Mouse (Mus musculus): Measurements from ENCODE around the gene Apom.

The Apom gene

GRCm38 (mm10) chr17:35158850-35159593 lies 27.2 kb upstream of the Apom start:
- no peak for DNase-seq

- DNase-seq, result no peak
Measured at GRCm38 (mm10) chr17:35157661-35158175, 25.9 kb upstream of the Apom start.

DNA sequence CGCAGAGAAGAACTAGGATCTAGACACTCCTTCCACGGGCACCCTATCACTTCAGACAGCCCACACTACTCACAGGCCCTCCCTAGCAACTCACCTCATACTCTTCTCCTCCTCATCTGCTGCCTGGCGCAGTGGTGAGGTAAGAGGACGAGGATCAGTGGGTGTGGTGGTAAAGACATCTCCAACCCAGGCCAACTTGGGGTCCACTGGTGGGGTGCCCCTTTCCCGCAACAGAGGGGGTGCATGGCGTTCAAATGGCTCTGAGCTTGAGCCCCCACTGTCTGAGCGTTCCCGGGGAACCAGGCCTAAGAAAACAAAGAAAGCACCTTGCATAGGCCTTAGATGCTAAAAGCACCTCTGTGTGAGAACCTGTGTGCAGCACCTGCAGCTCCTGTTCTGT lies 25.4 kb upstream of the Apom start:
- DNase-seq, result peak; percentile 12

GRCm38 (mm10) chr17:35156461-35157200 lies 24.8 kb upstream of the Apom start:
- DNase-seq, result no peak

DNA sequence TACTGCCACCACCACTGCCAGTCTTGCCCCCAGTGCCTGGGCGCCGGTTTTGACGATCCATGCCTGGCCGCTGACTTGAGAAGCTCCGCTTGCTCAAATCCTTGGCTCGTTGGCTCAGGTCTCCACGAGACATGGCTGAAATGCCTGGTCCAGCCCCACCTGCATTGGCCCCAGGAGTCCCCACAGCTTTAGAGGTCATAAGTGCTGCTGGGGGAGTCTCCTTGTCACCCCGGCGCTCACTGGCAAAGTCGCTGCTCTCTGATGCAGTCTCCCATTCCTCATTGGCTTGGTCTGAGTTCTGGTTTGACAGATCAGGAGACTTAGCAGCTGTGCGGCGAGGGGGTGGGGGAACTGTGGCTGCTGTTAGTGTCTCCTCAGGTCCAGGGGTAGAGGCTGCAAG lies 23.6 kb upstream of the Apom start:
- DNase-seq, result no peak

DNA sequence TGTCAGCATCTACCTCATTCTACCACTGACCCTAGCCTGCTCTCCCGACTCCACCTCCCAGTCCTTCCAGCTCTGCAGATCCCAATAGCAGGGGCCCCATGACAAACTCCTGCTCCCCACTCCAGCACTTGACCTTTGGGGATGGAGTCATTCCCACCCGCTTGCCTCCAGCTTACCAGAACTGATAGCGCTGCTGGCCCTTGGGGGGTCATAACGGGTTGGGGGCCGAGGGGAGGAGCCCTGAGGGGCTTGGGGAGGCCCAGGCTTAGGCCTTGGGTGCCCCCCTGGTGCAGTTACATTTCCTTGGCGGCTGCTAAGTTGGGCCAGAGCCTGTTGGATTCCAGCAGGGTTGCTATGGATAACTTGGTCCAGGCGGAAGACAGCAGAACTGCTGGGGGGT lies 22.8 kb upstream of the Apom start:
- DNase-seq, result no peak

DNA sequence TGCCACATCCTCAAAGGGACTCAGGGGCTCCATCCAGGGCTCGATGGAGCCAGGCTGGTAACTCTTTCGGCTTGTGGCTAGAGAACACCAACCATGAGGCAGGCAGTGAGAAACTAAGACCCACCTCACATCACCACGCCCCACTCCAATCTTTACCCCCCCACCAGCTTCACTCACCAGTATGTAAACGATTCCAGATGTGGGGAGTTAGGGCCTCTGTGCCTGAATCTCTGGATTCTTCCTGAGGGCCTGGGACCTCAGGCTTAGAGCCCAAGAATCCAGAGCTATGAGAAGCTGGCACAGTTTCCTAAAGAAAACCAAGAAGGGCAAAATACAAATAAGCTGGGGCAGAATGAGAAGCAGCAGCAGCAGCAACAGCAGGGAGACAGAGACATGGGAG lies 22.1 kb upstream of the Apom start:
- no peak for DNase-seq

DNA sequence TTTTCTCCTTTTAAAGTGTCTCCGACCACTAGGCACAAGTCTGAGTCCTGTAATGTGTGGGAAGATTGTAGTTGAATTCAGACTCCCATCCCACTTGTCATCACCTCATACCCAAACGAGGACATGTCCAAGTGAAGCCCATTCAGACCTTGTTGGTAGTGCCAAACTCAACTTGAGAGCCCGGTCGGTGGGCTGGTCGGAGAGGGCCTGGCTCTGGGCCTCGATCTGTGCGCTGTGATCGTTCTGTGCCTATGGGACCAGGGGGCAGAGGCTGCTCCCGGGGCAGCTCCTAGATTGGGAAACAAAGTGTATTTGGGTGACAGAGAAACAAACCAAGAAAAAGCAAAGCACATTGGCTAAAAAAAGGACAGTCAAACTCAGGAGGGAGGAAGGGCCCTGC lies 21.2 kb upstream of the Apom start:
- DNase-seq, result no peak

- DNase-seq, result no peak
Measured at GRCm38 (mm10) chr17:35152121-35152520, 20.3 kb upstream of the Apom start.

- no peak for DNase-seq
Measured at GRCm38 (mm10) chr17:35147922-35148639, 16.2 kb upstream of the Apom start.

DNA sequence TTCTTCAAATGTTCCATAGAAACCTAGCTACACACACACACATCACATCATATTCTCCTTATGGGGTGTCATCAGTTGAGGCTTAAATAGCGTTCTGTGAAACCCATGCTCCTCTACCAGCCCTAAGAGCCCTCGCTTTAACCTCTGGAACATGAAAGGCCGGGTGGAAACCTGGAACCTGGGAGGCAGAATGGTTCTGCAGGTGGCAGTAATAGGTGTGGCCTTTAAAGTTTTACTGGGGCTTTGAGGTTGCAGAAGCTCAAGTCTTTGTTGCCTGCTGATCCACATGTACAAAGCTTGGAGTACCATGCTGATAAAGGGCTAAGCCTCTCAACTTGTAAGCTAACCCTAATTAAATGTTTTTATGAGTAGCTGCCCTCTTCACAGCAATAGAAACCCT lies 15.5 kb upstream of the Apom start:
- no peak for DNase-seq

GRCm38 (mm10) chr17:35146139-35146538 lies 14.3 kb upstream of the Apom start:
- DNase-seq, result no peak

DNA sequence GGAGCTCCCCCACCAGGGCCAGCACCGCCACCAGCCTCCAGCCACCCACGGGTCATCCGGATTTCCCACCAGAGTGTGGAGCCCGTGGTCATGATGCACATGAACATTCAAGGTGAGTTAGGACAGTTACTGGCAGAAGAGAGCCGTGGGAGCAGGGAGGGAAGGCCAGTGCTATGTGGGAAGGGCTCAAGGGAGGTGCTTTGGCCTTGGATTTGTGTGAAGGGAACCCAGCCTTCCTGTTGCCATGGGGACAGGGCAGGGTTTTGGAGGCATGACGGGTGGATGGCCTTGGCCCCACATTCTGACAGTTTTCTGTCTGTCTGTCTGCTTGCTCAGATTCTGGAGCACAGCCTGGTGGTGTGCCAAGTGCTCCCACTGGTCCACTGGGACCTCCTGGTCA lies 10.1 kb upstream of the Apom start:
- no peak for DNase-seq

GRCm38 (mm10) chr17:35140490-35140996 lies 8.7 kb upstream of the Apom start:
- no peak for DNase-seq

DNA sequence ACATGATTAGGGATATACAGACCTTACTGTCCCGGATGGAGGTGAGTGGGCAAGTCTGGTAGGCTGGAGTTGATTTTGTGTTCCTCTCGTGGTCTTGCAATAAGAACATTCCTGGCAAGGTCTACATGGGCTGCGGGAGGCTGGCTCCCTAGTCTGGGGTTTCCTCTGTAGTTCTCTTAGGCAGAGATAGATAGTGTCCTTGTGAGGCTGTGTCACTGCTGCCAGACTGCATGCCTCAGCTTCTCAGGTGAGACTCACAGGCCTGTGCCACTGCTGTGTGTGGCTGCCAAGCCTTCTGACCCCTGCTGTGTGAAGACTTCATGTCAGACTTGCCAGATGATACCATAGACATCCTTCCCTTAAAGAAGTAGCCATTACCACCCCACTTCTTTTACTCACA lies 7.4 kb upstream of the Apom start:
- DNase-seq, result no peak

GRCm38 (mm10) chr17:35135591-35136320 lies 3.9 kb upstream of the Apom start:
- DNase-seq, result no peak

DNA sequence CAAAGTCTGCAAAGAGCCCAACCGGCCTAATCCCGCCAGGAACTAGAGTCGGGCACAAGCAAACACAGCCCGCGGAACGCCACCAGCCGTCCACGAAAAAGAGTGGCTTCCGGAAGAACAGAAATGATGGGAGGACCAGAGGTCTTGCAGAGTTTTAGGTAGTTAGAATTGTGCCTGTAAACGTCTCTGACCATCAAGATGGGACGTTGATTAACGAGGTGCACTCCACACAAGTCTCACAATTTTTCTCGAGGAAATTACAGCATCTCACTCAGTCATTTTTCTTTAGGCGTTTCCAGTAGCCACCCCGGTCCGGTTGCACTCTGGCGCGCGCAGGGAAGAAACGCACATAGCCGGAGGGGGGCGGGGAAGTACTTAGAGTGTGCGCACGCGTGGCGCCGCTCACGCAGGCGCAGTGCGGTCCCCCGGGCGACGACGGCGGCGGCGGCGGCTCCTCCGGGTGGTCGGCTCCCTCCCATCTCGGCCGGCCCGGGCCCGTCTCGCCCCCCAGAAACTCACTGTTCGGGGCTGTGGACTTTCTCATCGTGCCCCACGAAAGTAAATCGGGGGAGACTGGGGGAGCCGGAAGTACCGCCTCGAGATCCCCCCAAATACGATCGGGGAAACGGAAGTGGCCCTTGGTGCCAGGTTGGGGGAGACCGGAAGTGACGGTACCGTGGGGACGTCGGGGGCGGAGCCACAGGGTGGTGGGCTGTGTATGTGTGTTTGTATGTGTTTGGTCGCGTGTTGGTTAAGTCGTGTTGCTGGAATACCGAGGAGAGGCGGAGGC lies 3.1 kb upstream of the Apom start, which contains the start of gene Bag6:
TSS of gene Bag6 (plus strand) at position 378 of the 790 bp plus-strand sequence.
- peak; percentile 94 for DNase-seq

GRCm38 (mm10) chr17:35133517-35133916 lies 1.7 kb upstream of the Apom start:
- DNase-seq, result peak; percentile 54

GRCm38 (mm10) chr17:35132174-35132560 lies 317 bp upstream of the Apom start:
- DNase-seq, result no peak

DNA sequence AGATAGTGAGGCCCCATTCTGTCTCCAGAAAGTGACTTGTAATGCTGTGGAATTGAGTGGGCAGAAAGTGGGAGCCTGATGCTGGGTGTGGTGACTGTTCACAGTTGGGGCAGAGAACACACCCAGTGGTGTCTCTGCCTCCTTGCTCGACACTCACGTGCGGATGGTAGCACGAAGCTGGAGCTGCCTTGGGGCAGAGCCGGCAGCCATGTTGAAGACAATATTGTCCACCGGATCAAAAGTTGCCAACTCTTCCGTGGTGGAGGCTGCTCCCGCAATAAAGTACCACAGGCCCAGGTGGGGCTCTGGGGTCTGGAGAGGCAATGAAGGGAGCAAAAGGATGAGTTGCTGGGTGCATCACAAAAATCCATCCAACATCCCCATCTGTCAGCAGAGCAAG lies 812 bp downstream of the Apom start:
- no peak for DNase-seq

DNA sequence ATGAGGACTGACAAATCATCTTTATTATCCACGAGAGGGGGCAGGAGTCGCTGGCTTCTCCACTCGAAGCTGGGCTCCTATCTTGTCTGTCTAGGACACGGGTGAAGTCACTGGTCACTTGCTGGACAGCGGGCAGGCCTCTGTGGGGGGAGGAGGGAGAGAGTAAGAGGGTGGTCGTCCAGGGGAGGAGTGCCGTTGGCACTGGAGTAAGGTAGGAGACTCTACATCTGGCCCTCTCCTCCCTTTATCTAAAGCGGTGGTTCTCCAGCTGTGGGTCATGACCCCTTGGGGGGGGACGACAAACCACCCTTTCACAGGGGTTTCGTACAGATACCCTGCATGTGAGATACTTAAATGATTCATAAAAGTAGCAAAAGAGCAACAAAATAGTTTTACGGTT lies 2.9 kb downstream of the Apom start:
- peak; percentile 47 for DNase-seq

DNA sequence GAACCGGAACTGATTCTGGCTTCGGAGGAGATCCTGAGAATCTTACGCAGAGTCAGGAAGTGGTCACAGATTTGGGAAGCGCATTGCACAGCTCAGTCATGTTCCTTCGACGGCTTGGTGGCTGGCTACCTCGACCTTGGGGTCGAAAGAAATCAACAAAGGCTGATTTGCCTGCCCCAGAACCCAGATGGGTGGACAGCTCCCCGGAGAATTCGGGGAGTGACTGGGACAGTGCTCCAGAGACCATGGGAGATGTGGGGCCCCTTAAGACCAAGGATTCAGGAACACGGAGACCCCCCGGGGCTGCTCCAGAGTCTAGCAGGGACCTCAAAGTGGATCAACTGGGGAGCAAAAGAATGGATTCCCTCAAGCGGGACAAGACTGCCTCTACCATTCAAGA lies 4.8 kb downstream of the Apom start:
- DNase-seq, result peak; percentile 41

Measured in cerebellum, adult 11-12 months (tissue).